In the genomic region with DNA sequence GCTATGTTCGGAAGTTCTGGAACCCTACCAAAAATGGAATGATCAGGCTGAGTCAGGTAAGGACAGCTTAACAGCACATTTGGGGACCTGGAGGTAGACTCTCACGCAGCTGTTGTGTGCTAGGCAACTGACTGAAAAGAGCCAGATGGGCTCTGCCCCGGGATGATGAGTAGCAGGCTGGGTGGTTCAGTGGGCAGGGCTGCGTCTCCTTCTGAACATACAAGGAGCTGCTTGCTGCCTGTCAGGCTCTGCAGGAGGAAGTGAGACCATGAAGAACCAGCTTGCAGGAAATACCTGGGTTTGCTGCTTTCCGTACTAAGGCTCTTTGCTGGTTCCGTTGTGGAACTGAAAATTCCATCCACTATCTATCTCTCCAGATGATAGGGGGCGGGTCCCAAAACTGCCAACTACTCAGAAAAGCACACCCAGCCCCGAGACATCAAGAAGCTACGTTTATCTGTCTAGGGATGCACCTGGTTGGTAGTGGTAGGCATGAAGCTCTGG, we compare ENCODE assay signal across 16 mouse cellular contexts. TPM values are rescaled to one million over a fixed set of nuclear protein-coding genes. Genes with fewer than 3 reads are reported as not detected.
DNase-seq lines count a peak whose midpoint lies in the region; ATAC-seq lines count a peak whose summit lies in the region.
"Had no signal": no experiment of that assay in that cellular context is flagged by ENCODE, and none has a peak within 500 bp of the region (broad histone marks: within the 10 kb centered on the region; RNA-seq: fewer than 3 reads in every experiment).

No protein-coding gene starts in this region.

- peak overlapping the region; percentile 66 for H3K27ac ChIP-seq in liver, embryonic 12.5 days
- H3K27ac ChIP-seq: kidney, postnatal 0 days; macrophage; neural tube, embryonic 13.5 days had no signal

- intact Hi-C loops in heart, postnatal 25 days (cut with DNase I): no loop called here

- peaks cover 5% of the 10 kb centered on the region for H3K9me3 ChIP-seq in liver, embryonic 12.5 days (replicated peaks)
- H3K9me3 ChIP-seq: neural tube, embryonic 13.5 days had no signal

- H3K4me2 ChIP-seq in liver, embryonic 12.5 days: peak overlapping the region; percentile 61
- H3K4me2 ChIP-seq: heart, embryonic 11.5 days; limb, embryonic 12.5 days; neural tube, embryonic 13.5 days had no signal

- peak overlapping the region; percentile 18 for H3K4me3 ChIP-seq in liver, embryonic 12.5 days
- H3K4me3 ChIP-seq: erythroblast, embryonic 14.5 days; limb, embryonic 12.5 days; neural tube, embryonic 13.5 days had no signal

- peak; percentile 91 for ATAC-seq in liver, embryonic 12.5 days

- H3K4me1 ChIP-seq in liver, embryonic 12.5 days: peaks cover 42% of the 10 kb centered on the region

- H3K36me3 ChIP-seq in liver, embryonic 12.5 days: no peaks in the 10 kb centered on the region
- H3K36me3 ChIP-seq: limb, embryonic 12.5 days; neural tube, embryonic 13.5 days had no signal

- DNase-seq in heart, adult 11 months: peak; percentile 95
- no peak for DNase-seq in heart, postnatal 25 days (ENCODE audit: low spot score)
- peak; percentile 86 for DNase-seq in brain, adult 2 months (ENCODE audit: low read depth, low spot score)
- DNase-seq in right cerebral cortex, postnatal 14 days: peak; percentile 69
- DNase-seq in embryo, embryonic 10 days (ENCODE audit: low spot score): no peak
- DNase-seq in lung, postnatal 4 days: no peak
- DNase-seq in kidney, postnatal 36 days: no peak
- DNase-seq: cerebellum, postnatal 36 days; thymus, postnatal 36 days had no signal

- H3K9ac ChIP-seq in liver, embryonic 12.5 days: peak overlapping the region; percentile 58
- H3K9ac ChIP-seq: limb, embryonic 12.5 days; neural tube, embryonic 13.5 days had no signal

- 0 out of 2 replicates have a peak, but pooled peaks cover 17% of the 10 kb centered on the region for H3K27me3 ChIP-seq in liver, embryonic 12.5 days (replicated peaks)
- H3K27me3 ChIP-seq: limb, embryonic 12.5 days; neural tube, embryonic 13.5 days had no signal

- 25% methylated on average over 9 of the region's 9 CpGs for WGBS in liver, embryonic 12.5 days (ENCODE audit: insufficient replicate concordance)

RNA-seq across cellular contexts. Expression of gene Rpl29, which starts 18.1 kb away (rescaled TPM):
- total RNA-seq in heart, postnatal 25 days (2021): 100 to 1,000 TPM; 296 to 309 TPM
- polyA plus RNA-seq in liver, embryonic 12.5 days (2016; fragmentation: Nextera tagmentation; extraction: Ambion mirVana): 870 and 914 TPM in 2 replicates

RNA-seq across cellular contexts. Expression of gene Acy1, which starts 27.0 kb away (rescaled TPM):
- 10 to 100 TPM; 22.4 to 28.6 TPM for total RNA-seq in heart, postnatal 25 days (2021)
- 34.0 and 35.2 TPM in 2 replicates for polyA plus RNA-seq in liver, embryonic 12.5 days (2016; fragmentation: Nextera tagmentation; extraction: Ambion mirVana)

RNA-seq across cellular contexts. Expression of gene Abhd14b, which starts 36.1 kb away (rescaled TPM):
- total RNA-seq in heart, postnatal 25 days (2021): 1 to 10 TPM; 6.3 to 6.7 TPM
- 14.5 and 15.2 TPM in 2 replicates for polyA plus RNA-seq in liver, embryonic 12.5 days (2016; fragmentation: Nextera tagmentation; extraction: Ambion mirVana)
- polyA plus RNA-seq: erythroblast, embryonic 14.5 days had no signal

RNA-seq across cellular contexts. Expression of gene Abhd14a, which starts 36.3 kb away (rescaled TPM):
- 10 to 100 TPM; 20.2 to 21.3 TPM for total RNA-seq in heart, postnatal 25 days (2021)
- polyA plus RNA-seq in liver, embryonic 12.5 days (2016; fragmentation: Nextera tagmentation; extraction: Ambion mirVana): 29.1 and 31.6 TPM in 2 replicates

RNA-seq across cellular contexts. Expression of gene Pcbp4, which starts 41.9 kb away (rescaled TPM):
- 10 to 100 TPM; 70.7 to 81.8 TPM for total RNA-seq in heart, postnatal 25 days (2021)
- 27.3 and 30.9 TPM in 2 replicates for polyA plus RNA-seq in liver, embryonic 12.5 days (2016; fragmentation: Nextera tagmentation; extraction: Ambion mirVana)

Comparison
In these comparisons a context has a peak if more than half of its experiments do, and no peak if none do; other contexts are left out.
1. DNase-seq: peak in heart, adult 11 months (single experiment), brain, adult 2 months (single experiment) and right cerebral cortex, postnatal 14 days (single experiment); none in heart, postnatal 25 days (single experiment), embryo, embryonic 10 days (single experiment), lung, postnatal 4 days (0 of 2) and kidney, postnatal 36 days (0 of 2).